ENCODE assay signal across 9 mouse cellular contexts in the genomic region with DNA sequence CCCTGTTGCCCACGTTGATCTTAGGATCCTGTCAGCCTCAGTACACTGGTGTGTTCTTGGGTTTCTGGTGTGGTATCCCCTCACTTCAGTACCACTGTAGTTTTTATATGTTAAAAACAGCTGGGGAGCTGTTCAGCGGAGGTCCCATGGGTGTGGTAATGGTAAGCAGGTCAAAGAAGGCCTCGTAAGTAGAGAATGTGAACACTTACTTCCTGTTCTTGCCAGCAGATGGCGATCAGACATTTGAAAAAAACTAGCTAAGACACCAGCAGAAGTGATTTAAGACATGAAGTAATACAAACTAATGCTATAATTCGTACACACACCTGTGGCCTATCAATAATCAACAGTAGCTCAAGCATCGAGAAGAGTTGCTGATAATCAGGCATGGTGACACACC. TPM values are rescaled to one million over a fixed set of nuclear protein-coding genes. Genes with fewer than 3 reads are reported as not detected.
DNase-seq lines count a peak whose midpoint lies in the region; ATAC-seq and TF ChIP-seq lines count a peak whose summit lies in the region.
"Had no signal": no experiment of that assay in that cellular context is flagged by ENCODE, and none has a peak within 500 bp of the region (broad histone marks: within the 10 kb centered on the region; RNA-seq: fewer than 3 reads in every experiment).

No protein-coding gene starts in this region.

- H3K27ac ChIP-seq in forebrain, postnatal 0 days (ENCODE audit: low read depth, low read length), result no peak overlapping the region
- H3K27ac ChIP-seq in forebrain, embryonic 12.5 days, result no peak overlapping the region
- no peak overlapping the region for H3K27ac ChIP-seq in kidney, postnatal 0 days

- no peak overlapping the region for H3K4me3 ChIP-seq in forebrain, postnatal 0 days (ENCODE audit: low read depth, low read length)
- no peak overlapping the region for H3K4me3 ChIP-seq in forebrain, embryonic 12.5 days (replicated peaks)
- H3K4me3 ChIP-seq in kidney, postnatal 0 days (replicated peaks; ENCODE audit: low read depth, low read length), result no peak overlapping the region

- WGBS in forebrain, postnatal 0 days, result 31% methylated on average over 6 of the region's 6 CpGs
- WGBS in forebrain, embryonic 12.5 days, result 39% methylated on average over 6 of the region's 6 CpGs
- 20% methylated on average over 6 of the region's 6 CpGs for WGBS in kidney, postnatal 0 days

- no peaks in the 10 kb centered on the region for H3K27me3 ChIP-seq in forebrain, postnatal 0 days (ENCODE audit: insufficient read depth, low read length)
- H3K27me3 ChIP-seq in forebrain, embryonic 12.5 days, result no peaks in the 10 kb centered on the region
- no peaks in the 10 kb centered on the region for H3K27me3 ChIP-seq in kidney, postnatal 0 days (ENCODE audit: insufficient read depth, low read length)

- no peak overlapping the region for H3K4me2 ChIP-seq in forebrain, postnatal 0 days (ENCODE audit: low read depth)
- no peak overlapping the region for H3K4me2 ChIP-seq in forebrain, embryonic 12.5 days
- no peak overlapping the region for H3K4me2 ChIP-seq in kidney, postnatal 0 days (ENCODE audit: low read length)

- H3K9ac ChIP-seq in forebrain, postnatal 0 days, result no peak overlapping the region
- H3K9ac ChIP-seq in forebrain, embryonic 12.5 days, result no peak overlapping the region
- no peak overlapping the region for H3K9ac ChIP-seq in kidney, postnatal 0 days (ENCODE audit: low read depth, low read length)

- no peak; the same call in 1 of the 2 replicates for ATAC-seq in forebrain, postnatal 0 days
- no peak for ATAC-seq in forebrain, embryonic 12.5 days (ENCODE audit: low FRiP score)
- no peak for ATAC-seq in kidney, postnatal 0 days (replicated peaks; ENCODE audit: low FRiP score, low read depth)

- peak; percentile 72 for TF ChIP-seq CTCF in forebrain, postnatal 0 days (IDR thresholded peaks at IDR 0.05; ENCODE audit: low read depth)
- peak; percentile 73 for TF ChIP-seq CTCF in kidney, postnatal 0 days (IDR thresholded peaks at IDR 0.05; ENCODE audit: low read depth)

- H3K36me3 ChIP-seq in forebrain, postnatal 0 days (ENCODE audit: insufficient read depth), result 0 out of 2 replicates have a peak, but pooled peaks cover 7% of the 10 kb centered on the region
- H3K36me3 ChIP-seq in forebrain, embryonic 12.5 days (replicated peaks), result peaks cover 17% of the 10 kb centered on the region
- 0 out of 2 replicates have a peak, but pooled peaks cover 15% of the 10 kb centered on the region for H3K36me3 ChIP-seq in kidney, postnatal 0 days (ENCODE audit: insufficient read depth, low read length)

- H3K4me1 ChIP-seq in forebrain, postnatal 0 days (ENCODE audit: insufficient read depth), result no peaks in the 10 kb centered on the region
- H3K4me1 ChIP-seq in forebrain, embryonic 12.5 days, result no peaks in the 10 kb centered on the region
- no peaks in the 10 kb centered on the region for H3K4me1 ChIP-seq in kidney, postnatal 0 days (replicated peaks; ENCODE audit: insufficient read depth, low read length)

- no peaks in the 10 kb centered on the region for H3K9me3 ChIP-seq in forebrain, postnatal 0 days (ENCODE audit: low read length)
- no peaks in the 10 kb centered on the region for H3K9me3 ChIP-seq in forebrain, embryonic 12.5 days
- H3K9me3 ChIP-seq in kidney, postnatal 0 days (replicated peaks; ENCODE audit: low read length), result no peaks in the 10 kb centered on the region

- DNase-seq in forebrain, postnatal 0 days, result peak; percentile 78
- DNase-seq in 3134 (ENCODE audit: extremely low read depth, insufficient read length, low spot score), result peak; percentile 23
- peak; percentile 28 to 83 for DNase-seq in adrenal gland, adult (ENCODE audit: inconsistent age in 2 of 2, low spot score in 1 of 2)
- DNase-seq in embryo, embryonic 11.5 days (ENCODE audit: low read depth, low spot score), result peak; percentile 42
- peak; percentile 71 for DNase-seq in kidney, postnatal 0 days (ENCODE audit: low spot score)
- peak; percentile 34 to 54 for DNase-seq in lung, adult 18-20 months
- DNase-seq in skeletal muscle tissue, adult 2 months (ENCODE audit: low read depth, low spot score), result peak; percentile 53

RNA-seq across cellular contexts. Expression of a gene that starts 31.1 kb away (rescaled TPM):
- 3.5 and 6.5 TPM in 2 replicates for total RNA-seq in forebrain, postnatal 0 days (2014; rRNA removed)
- polyA plus RNA-seq in forebrain, postnatal 0 days (2015; fragmentation: Nextera tagmentation; extraction: Ambion mirVana), result 2.2 and 2.8 TPM in 2 replicates
- polyA plus RNA-seq in forebrain, embryonic 12.5 days (2016; fragmentation: Nextera tagmentation; extraction: Ambion mirVana), result 8.9 and 11.3 TPM in 2 replicates
- 20.2 and 20.5 TPM in 2 replicates for polyA plus RNA-seq in kidney, postnatal 0 days (2015; fragmentation: Nextera tagmentation; extraction: Ambion mirVana)

RNA-seq across cellular contexts. Expression of a gene that starts 50.8 kb away (rescaled TPM):
- total RNA-seq in forebrain, postnatal 0 days (2014; rRNA removed), result 25.4 and 25.5 TPM in 2 replicates
- 22.2 and 22.6 TPM in 2 replicates for polyA plus RNA-seq in forebrain, postnatal 0 days (2015; fragmentation: Nextera tagmentation; extraction: Ambion mirVana)
- polyA plus RNA-seq in forebrain, embryonic 12.5 days (2016; fragmentation: Nextera tagmentation; extraction: Ambion mirVana), result 56.9 and 61.7 TPM in 2 replicates
- 54.9 and 59.1 TPM in 2 replicates for polyA plus RNA-seq in kidney, postnatal 0 days (2015; fragmentation: Nextera tagmentation; extraction: Ambion mirVana)

RNA-seq across cellular contexts. Expression of a gene that starts 55.1 kb away (rescaled TPM):
- total RNA-seq in forebrain, postnatal 0 days (2014; rRNA removed), result not detected in 2 replicates
- polyA plus RNA-seq in forebrain, postnatal 0 days (2015; fragmentation: Nextera tagmentation; extraction: Ambion mirVana), result not detected in 2 replicates
- polyA plus RNA-seq in forebrain, embryonic 12.5 days (2016; fragmentation: Nextera tagmentation; extraction: Ambion mirVana), result not detected in 2 replicates
- not detected in 2 replicates for polyA plus RNA-seq in kidney, postnatal 0 days (2015; fragmentation: Nextera tagmentation; extraction: Ambion mirVana)
- polyA plus RNA-seq: testis, adult 2 months had no signal

Comparison
In these comparisons a context has a peak if more than half of its experiments do, and no peak if none do; other contexts are left out.
1. DNase-seq: peak in every context shown above with its lines; median percentile 78 in forebrain, postnatal 0 days; 71 in kidney, postnatal 0 days; 56 in adrenal gland, adult; 53 in skeletal muscle tissue, adult 2 months; 44 in lung, adult 18-20 months; 42 in embryo, embryonic 11.5 days; 23 in 3134.